Mouse (Mus musculus) erythroid progenitor cell, adult 5-6 weeks (primary cell): Measurements from ENCODE around the gene Sptbn4. TPM values are rescaled to one million over a fixed set of nuclear protein-coding genes. Genes with fewer than 3 reads are reported as not detected.
"Not testable (repeated sequence)": the region's sequence is repeated elsewhere in the genome, so short reads cannot be mapped to it uniquely, and the experiment has no call there.

Source experiments
- ATAC-seq: replicated peaks from 2 replicates; pipeline ENCODE4 v1.8.0; 2016; ENCODE audit warnings: moderate number of reproducible peaks, mild to moderate bottlenecking, moderate TSS enrichment, inconsistent platforms; ENCODE audit not compliant: poor library complexity, low FRiP score, severe bottlenecking
- total RNA-seq, 2 experiments: library from RNA; stranded (forward) in 1 of 2; stranded (reverse) in 1 of 2; fragments of 150-400 nt in 1 of 2; fragments of 186-747, 209-891 nt in 1 of 2; gene quantifications; 2 replicates each; pipeline versions ENCODE4 v1.2.3 to v1.2.4; 2015 to 2017; ENCODE audit warnings: low replicate concordance in 2 of 2

Gene Sptbn4
- total RNA-seq (2015; ENCODE audit: low replicate concordance) (not detected in 2 replicates), total RNA-seq (2017; ENCODE audit: low replicate concordance) (0.08 and 0.13 TPM in 2 replicates)

DNA sequence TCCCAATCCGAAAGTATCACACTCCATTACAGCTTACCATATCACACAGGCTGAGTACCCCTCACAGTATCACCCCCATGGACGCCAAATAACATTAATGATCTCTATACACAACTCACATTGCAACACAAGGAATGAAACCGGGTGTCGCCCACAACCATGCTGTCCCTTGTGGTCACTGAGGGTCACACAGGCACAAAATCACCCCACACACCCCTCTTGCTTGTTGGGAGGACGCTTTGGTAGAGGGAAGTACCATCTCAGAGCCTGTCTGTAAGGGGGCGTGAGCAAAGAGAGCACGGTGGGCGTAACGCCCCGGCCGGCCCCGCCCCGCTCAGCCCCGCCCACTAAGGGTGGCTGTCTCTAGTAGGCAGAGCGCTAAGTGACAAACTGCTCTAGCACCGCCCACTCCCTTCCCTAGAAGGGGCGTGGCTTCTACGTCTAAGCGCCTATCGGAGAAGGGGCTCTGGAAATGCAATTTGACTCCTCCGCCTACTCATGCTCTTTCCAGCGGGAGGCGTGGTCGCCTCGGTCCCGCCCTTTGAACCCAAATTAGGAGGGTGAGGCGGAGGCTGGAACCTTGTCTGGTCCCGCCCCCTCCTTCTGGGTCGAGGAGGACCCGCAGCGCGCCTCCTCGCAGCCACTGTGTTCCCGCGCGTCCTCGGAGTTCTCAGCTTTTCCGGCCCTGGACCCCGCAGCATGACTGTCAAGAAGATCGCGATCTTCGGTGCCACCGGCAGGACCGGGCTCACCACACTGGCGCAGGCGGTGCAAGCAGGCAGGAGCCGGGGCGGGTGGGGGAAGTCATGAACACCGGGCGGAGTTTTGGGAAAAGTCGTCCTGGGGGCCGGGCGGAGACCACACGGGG is at the start of gene Sptbn4, which contains the start of gene Blvrb:
Gene Sptbn4 (minus strand): TSS at position 268 of the 868 bp plus-strand sequence.
Gene Blvrb (plus strand): TSS at position 560 of the 868 bp plus-strand sequence.
- peak; percentile 79 for ATAC-seq

DNA sequence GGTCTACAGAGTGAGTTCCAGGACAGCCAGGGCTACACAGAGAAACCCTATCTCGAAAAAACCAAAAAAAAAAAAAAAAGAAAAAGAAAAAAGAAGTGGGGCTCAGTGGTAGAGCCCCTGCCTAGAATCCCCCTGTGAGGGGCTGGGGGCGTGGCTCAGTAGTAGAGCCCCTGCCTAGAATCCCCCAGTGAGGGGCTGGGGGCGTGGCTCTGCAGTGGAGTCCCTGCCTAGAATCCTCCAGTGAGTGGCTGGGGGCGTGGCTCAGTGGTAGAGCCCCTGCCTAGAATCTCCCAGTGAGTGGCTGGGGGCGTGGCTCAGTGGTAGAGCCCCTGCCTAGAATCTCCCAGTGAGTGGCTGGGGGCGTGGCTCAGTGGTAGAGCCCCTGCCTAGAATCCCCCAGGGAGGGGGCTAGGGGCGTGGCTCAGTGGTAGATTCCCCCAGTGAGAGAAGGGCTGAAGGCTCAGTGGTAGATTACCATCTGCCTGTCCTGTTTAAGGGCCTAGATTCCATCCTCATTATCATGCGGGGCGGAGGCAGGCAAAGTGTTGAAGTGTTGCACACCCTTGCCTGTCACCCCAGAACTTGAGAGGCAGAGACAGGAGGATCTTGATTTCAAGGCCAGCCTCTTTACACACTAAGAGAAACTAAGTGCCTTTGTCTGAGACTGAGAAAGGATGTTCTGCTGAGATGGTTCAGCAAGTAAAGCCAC is 47.3 kb upstream of the Sptbn4 start:
- not testable (repeated sequence) for ATAC-seq

- ATAC-seq = no peak
Observed at GRCm38 (mm10) chr7:27493450-27493849, 46.0 kb upstream of the Sptbn4 start.

DNA sequence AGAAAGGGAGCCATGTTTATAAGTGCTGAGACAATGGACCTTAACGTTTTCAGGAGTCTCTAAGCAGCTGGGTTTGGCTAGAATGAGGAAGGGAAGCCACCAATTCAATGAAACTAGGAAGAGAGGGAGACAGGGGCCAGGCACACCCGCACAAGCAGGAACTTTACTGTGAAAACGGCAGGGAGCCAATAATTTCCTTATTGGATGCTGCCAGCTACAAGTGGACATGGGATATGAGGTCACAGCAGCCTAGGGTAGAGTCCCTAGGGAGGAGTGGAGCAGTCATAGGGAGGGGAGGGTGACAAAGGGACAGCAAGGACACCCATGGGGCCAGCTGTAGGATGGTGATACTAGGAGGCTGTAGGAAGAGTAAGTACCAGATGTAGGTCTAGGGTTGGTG is 45.5 kb upstream of the Sptbn4 start:
- no peak for ATAC-seq

DNA sequence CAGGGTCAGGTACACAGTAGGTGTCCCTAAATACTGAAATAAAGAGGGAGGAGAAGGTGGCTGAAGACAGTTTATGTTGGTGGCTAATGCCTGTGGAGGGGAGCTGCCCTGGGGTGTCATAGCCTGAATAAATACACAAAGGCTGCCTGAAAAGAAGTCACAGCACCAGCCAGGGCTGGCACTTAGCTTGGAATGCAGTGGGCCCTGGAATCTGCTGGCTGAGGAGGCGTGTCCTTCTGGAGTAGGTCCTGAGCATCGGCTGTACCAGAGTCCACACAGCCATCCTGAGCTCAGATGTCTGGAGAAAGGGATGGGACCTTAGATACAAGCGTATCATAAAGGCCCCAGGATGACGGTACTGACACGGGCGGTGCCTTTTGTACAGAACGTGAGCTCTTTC is 44.4 kb upstream of the Sptbn4 start:
- no peak for ATAC-seq

- ATAC-seq = peak; percentile 74
Observed at GRCm38 (mm10) chr7:27490543-27491329, 43.2 kb upstream of the Sptbn4 start.

DNA sequence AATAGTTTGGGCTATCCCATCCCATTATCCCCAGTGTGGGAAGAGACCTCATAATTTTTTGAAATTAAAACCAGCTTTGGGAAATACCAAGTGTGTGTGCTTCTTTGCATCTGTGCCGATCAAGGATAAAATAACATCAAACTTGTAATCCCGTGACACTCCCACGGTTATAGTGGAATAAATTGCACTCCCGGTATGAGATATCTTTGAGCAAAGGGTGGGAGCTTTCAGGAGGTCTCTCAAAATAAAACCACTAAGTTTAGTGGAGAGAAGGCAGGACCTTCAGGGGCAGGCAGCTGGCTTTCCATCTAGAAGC is 42.7 kb upstream of the Sptbn4 start:
- no peak for ATAC-seq

DNA sequence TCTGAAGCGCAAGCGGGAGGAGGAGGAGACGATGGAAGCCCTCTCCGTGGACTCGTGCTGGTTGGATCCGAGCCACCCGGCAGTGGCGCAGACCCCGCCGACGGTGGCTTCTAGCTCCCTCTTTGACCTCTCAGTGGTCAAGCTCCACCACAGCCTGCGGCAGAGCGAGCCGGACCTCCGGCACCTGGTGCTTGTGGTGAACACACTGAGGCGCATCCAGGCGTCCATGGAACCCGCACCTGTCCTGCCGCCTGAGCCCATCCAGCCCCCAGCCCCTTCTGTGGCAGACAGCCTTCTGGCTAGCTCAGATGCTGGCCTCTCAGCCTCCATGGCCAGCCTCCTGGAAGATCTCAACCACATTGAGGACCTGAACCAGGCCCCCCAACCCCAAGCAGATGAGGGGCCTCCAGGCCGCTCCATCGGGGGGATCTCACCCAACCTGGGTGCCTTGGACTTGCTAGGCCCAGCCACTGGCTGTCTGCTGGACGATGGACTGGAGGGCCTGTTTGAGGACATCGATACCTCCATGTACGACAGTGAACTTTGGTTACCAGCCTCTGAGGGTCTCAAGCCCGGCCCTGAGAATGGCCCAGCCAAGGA is 41.9 kb upstream of the Sptbn4 start:
- ATAC-seq = no peak

DNA sequence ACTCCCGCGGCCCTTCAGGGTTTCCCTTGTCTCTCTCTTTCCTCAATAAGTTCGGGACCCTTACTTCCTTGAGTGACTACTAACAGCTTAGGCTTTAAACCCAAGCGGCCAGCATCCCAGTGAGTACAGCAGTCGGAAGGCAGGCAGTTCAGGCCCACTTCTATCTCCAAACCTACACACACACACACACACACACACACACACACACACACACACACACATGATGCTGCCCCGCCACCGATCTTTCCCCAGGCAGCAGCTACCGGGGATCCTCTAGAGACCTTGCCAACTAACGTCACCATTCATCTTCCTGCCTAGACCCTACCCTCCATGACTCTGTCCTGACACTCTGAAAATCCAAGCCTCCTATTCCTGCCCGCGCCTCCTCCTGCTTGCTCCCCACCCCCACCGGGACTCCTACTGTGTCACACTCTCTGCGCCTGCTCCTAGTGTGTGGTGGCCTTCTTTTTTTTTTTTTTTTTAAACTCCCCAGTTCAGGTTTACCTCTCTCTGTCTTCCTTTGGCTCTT is 40.3 kb upstream of the Sptbn4 start:
- no peak for ATAC-seq

DNA sequence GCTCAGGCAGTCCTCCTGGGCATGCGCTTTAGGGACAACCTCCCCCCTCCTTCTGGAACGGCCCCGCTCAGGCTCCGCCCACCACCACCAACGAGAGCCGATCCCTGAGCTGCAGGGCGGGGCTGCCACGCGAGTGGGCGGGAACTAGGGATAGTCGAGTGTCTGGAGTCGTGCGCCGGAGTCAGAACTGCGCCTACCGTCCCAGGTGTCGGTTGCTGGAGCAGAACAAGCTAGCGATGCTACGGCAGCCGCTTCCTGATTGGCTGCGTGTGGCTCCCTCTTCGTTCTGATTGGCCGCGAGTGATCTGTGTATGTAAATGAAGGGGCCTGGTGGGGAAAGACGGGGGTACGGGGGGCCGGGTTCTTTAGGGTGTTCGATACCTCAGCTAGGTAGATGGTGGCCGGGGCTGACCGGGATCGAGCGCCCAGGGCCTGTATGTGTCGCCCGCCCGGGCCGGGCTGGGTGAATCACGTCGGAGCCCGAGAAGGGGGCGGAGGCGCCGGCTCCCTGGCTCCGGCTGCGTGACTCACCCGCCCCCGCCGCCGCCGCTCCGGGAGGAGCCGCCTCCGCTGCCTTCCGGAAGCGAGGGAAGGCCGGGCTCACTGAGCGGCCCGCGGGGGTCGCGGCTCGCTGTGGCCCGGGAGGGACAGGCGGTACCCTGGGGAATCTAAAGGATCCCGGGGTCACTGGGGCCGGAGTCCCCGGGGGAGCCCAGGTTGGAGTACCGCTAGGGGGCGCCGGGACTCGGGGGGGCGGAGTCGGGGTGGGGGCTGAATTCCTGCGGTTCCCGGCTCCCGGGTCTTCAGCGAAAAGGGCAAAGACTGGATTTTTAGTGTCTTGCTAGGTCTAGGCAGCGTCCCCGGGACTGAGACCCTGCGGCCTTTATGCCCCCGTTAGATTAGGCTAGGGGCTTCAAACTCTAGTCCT is 39.5 kb upstream of the Sptbn4 start, which contains the start of gene Sertad1:
Gene Sertad1 (plus strand): TSS at position 141 of the 928 bp plus-strand sequence.
- ATAC-seq = peak; percentile 77

GRCm38 (mm10) chr7:27486102-27486769 is 38.8 kb upstream of the Sptbn4 start:
- ATAC-seq = peak; percentile 6

GRCm38 (mm10) chr7:27483860-27484259 is 36.4 kb upstream of the Sptbn4 start:
- ATAC-seq = no peak

DNA sequence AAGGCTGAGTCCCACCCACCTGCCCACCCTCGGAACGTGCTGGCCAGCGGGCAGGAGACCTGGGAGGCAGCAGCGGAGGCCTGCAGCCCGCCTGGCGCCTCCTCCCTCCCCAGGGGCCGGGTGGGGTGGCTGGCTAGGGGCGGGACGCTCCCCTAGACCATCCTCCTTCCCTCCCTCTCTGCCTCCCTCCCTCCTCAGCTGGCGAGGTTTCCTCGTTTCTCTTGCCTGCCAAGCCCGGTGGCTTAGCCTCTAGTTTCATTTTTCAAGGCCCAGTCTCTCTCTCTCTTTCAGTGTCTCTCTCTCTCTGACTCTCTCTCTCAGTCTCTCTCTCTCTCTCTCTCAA is 34.1 kb upstream of the Sptbn4 start:
- peak; percentile 93 for ATAC-seq

GRCm38 (mm10) chr7:27480927-27481626 is 33.6 kb upstream of the Sptbn4 start:
- ATAC-seq = no peak

DNA sequence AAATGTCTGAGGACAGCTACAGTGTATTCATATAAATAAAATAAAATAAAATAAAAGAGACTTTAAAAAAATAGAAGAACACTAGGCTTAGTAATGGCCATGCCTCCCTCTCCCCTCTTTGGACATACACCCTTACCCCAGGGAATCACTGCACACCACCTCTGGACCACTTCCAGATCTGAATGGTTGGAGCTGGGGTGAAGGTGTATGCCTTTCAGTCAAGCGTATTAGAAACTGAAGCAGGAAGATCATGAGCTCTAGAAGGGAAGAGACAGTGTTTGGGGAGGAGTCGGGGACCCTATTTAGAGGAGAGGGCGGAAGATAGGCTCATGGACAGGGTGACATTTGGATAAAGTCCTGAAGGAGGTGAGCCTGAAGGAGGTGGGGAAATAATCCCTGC is 33.0 kb upstream of the Sptbn4 start:
- ATAC-seq = no peak

DNA sequence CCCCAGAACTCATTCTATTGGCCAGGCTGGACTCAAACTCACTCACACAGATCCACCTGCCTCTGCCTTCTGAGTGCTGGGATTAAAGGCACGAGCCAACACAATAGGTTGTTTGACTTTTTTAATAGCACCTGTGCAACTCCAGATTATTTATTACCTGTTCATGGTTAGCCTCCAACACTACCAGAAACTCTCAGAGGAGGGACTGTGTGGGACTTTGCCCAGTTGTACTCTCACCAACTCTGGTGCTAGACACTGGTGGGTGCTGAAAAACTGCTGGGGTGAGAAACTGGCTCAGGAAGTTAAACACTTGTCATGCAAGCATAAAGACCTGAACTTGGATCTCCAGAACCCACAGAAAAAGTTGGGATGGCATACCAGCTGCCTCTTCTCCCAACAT is 32.3 kb upstream of the Sptbn4 start:
- no peak for ATAC-seq

DNA sequence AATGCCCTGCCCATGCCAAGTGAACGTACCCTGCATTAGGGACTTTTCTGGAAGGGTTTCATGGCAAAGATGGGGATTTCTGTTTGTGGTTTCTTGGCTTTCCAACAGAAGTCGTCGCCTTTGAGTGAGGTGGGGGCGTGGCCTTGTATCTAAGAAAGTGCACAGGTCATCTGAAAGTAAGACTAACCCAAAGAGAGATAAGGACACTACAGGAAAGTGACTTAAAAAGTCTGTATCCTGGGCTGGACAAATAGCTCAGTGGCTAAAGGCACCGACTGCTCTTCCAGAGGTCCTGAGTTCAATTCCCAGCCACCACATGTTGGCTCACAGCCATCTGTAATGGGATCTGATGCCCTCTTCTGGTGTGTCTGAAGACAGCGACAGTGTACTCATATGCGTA is 31.1 kb upstream of the Sptbn4 start:
- no peak for ATAC-seq
